Mouse (Mus musculus): ENCODE results near the gene Med20.

Med20 gene

DNA sequence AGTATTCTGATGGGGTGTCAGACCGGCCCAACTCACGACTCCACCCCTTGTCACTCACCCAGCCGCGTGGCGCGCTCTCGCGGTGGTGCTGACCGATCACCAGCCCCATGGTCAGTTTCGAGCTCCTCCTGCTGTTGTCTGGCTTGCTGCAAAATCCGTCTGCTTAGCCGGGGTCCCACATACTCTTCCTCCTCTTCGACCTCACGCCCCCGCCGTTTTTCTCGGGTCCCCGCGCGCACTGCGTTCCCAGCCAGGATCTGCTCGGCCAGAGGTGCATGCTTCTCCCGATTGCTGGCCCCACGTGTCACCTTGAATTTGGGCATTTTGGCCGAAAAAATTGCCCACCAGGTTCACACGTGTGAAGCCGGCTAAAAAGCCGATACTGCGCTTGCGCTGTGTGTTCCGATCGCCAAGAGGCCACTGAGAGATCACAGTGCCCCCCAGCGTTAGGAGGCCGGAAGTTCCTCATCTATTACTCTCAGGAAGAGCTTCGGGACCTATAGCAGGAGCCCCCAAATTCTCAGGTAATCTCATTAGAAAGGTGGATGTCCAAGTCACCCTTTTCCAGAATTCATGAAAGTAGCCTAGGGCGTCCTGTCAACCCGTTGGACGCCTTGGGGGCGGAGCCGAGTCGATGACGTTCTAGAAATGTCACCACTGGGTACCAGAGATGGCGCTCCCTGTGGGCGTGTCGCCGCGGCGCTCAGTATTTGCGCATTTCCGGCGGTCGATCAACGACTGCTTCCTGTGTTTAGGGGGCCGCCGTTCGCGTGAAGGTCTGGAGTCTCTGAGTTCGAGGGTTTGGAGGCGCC, at the start of gene Med20, which contains the start of the genes Bysl and Gm20517:
TSS of gene Med20 (plus strand) at position 734 of the 812 bp plus-strand sequence.
TSS of gene Bysl (minus strand) at position 644 of the 812 bp plus-strand sequence.
TSS of gene Gm20517 (plus strand) at position 741 of the 812 bp plus-strand sequence.
- peak; percentile 95 to 99 for DNase-seq (ENCODE audit: low spot score in 2 of 2)

DNA sequence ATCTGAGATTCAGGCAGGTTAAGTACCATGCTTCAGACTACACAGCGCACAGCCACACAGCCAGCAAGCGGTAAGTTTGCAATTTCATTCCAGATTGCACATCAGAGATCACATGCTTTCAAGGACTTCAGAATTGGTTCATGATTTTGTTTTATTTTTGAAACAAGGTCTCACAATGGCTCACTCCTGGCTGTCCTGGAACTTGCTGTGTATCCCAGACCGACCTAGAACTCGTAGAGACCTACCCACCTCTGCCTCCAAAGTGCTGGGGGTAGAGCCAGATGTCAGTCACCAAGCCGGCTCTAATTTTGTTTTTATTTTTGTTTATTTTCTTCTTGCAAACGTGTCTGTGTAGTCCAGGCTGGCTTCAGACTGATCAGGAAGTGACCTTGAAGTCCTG, 48.5 kb upstream of the Med20 start:
- no peak for DNase-seq (ENCODE audit: low spot score in 2 of 2)

DNA sequence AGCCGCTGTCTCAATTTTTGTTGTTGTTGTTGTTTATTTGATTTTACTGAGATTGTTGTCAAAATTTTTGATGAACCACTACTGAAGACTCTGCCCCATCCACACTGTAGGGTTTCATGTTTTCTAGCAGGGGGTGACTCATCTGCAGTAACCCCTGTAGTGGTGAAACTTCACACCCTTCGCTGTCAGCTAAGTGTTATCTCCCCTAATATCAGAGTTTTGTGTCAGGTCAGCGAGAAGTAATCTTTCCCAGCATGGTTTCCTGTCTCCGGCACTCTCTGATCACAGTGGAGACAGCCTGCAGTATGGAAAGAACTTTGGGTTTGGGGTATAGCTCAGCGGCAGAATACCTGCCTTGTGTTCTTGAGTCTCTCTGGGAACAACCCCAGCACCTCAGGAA, 46.8 kb upstream of the Med20 start:
- no peak for DNase-seq (ENCODE audit: low spot score in 2 of 2)

DNA sequence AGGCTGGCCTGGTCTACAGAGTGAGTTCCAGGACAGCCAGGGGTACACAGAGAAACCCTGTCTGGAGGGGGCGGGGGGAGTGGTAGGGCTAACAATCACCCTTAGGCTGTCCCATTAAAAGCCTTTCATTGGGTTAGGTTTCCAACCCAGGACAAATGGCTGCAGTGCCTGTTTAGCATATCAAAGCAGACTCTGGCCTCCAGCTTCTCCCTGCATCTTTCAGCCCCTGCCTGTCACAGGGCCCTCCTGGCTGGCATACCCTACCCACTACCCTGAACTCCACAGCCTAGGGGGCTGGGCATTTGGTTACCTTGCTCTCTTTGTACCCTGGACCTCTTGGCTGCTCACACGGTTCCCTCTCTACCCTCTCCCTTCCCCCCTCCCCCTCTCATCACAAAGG, 45.2 kb upstream of the Med20 start:
- no peak for DNase-seq (ENCODE audit: low spot score in 2 of 2)

DNA sequence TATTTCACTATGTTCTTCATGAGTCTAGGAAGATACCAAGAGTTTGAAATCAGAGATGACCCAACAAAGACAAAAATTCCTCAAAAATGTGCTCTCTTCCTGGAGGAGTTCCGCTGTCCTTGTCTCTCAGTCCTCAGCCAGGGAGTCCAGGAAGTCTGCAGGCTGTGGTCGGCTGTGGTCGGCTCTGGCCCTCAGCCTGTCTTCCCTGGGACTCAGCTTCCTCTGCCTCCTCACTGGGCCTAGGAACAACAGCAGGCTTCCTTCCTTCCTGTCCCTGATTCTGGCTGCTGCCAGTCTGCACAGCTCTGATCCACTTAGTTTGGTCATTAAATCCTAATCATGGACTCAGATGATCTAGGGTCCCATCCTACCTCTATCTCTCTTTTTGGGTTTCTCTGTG, 44.1 kb upstream of the Med20 start:
- no peak for DNase-seq (ENCODE audit: low spot score in 2 of 2)

DNA sequence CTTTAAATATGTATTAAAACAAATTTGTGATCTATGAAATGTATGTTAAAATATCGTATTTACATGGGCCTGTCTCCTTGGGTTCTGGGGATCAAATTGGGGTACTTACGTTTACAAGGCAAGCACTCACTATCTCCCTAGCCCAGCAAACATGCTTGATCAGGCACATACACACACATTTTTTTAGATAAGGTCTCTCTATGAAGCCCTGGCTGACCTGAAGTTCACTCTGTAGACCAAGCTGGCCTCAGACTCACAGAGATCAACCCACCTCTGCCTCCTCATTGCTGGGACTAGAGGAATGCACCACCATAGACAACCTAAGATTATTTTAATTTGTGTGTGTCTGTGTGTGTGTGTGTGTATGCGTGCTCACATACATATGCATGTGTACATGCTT, 43.0 kb upstream of the Med20 start:
- peak in 1 of 2 experiments; percentile 38 for DNase-seq (ENCODE audit: low spot score in 2 of 2)

DNA sequence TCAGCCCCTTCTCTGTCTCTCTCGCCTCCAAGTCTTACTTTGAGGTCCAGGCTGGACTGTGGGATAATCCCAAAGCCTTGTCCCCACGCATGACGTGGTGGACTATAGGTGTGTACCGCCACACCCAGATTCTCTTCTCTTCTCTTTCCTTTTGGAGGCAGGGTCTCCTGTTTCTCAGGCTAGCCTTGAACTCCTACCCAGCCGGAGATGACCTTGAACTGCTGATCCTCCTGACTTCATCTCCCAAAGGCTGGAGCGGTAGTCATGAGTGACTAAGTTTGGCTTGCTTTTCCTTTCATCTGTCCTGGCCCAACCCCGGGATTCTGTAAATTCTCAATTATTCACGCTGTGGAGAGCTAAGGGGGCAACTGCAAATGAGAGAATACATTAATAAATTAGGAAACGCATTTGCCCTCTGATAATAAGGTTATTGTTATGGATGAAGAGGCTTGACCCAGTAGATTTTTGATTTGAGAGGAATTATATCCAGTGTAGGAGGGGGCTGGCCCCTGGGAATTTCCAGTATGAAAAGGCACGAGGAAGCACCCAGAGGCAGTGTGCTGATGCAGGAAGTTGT, 42.3 kb upstream of the Med20 start:
- DNase-seq (ENCODE audit: low spot score in 2 of 2), result no peak

DNA sequence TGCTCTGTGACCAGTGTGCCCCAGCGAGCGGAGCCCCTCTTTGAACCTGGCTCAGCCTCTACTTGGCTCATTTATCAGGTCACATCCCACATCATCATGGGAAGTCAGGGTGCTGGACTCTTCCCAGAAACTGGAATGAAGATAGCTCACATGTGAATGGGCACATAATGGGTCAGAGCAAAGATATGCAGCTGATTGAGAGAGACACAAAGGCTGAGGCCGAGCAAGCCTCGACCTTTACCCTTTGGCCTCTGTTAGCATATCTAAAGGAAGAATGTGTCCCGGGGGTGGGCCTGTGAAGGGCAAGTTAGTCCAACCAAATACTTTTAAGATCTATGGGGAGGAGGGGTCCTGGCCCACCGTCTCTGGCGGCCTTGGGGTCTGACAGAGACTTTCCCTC, 39.8 kb upstream of the Med20 start:
- no peak for DNase-seq (ENCODE audit: low spot score in 2 of 2)

DNA sequence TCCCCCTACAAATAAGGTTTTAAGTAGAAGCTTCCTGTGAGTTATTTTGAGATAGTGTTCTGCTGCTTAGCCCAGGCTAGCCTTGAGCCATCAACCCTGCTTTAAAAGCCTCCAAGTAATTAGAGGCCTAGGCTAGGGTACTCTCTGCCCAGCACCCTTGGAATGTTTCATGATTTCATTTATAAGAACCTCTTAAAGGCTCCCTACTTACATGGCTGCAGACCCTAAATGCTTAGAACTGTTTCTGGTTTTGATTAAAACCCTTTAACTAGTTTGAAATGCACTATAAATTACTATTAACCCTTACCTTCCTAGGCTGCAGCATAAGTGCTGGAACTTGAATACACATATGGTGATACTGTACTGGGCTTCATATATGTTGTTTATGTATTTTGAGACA, 38.9 kb upstream of the Med20 start:
- no peak for DNase-seq (ENCODE audit: low spot score in 2 of 2)

DNA sequence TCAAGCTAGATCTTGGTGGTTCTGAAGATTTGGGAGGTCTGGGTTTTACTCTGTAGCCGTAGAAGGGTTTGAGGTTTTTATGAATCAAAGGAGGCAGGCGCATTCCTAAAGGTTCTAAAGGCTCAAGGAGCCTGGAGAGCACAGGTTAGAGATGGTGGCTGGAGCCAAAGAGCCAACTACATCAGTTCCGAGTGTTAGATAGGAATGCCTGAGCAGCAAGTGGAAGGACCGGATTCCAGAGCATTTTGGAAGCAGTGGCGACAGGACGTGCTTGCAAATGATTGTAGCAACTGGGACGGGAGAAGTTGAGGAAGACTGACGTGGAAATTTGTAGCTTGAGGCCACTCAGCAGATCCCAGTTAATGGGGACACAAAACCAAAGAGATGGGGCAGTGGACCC, 37.4 kb upstream of the Med20 start:
- no peak for DNase-seq (ENCODE audit: low spot score in 2 of 2)

DNA sequence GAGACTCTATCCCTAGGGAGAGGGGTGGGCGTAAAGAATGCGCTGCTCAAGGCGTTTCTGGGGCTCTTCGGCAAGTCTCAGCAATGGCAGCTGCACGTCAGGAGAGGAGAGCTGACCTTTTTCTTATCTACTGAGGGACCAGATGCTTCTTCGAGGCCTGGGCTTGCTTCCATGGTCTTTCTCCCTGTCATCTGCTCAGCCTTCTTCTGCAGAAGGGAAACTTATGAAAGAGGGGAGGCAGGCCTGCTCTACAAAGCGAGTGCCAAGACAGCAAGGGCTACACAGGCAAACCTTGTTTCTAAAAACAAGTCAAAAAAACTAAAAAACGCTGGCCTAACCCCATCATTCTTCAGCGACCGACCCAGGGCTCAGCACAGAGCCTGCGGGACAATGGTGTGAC, 36.6 kb upstream of the Med20 start:
- DNase-seq (ENCODE audit: low spot score in 2 of 2), result no peak

DNA sequence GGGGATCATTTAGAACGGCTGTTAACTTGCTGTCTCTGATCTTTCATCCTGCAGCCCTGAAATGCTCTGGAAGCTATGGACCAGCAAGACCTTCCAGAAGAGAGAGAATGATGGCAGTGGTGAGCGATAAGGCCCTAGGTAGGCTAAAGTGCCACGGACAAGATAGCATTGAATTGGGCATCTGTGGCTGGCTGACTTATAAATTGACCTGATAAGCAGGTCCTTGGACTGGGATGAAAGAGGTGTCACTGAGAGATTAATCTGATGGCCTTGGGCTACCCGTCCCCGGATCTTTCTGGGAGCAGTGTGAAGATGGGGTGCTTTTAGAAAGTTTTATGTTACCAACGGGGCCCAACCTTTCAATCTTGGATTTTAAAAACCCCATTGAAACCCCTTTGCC, 32.7 kb upstream of the Med20 start:
- DNase-seq (ENCODE audit: low spot score in 2 of 2), result no peak

DNA sequence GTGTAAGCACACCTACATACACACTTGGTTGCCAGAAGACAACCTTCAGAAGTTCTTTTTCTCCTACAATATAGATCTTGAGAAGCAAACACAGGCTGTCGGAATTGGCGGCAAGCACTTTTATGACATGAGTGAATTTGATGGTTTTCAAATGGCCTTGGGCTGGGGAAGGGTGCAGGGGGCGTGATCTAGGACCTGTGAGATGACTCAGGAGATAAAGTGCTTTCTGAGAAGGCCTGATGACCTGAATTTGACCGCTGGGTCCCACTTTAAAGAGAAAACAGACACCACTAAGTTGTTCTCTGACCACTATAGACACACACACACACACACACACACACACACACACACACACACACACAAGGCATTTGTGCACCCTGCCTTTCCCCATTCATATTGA, 30.4 kb upstream of the Med20 start:
- DNase-seq (ENCODE audit: low spot score in 2 of 2), result no peak

DNA sequence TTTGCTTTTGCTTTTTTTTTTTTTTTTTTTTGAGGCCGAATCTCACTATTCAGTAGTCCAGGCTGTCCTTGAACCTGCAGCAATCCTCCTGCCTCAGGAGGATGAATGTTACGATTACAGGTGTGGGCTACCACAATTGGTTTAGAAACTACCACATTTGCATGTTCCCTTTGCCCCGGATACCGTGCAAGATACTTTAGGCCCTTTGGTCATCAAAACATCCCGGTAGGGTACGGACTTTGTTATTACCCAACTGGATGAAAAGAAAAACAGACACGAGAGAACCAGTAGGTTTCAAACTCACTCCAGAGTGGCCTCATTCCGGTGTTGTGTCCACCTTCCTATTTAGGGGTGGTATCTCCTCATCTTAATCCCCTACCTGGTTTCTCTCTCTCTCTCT, 22.9 kb upstream of the Med20 start:
- no peak for DNase-seq (ENCODE audit: low spot score in 2 of 2)

DNA sequence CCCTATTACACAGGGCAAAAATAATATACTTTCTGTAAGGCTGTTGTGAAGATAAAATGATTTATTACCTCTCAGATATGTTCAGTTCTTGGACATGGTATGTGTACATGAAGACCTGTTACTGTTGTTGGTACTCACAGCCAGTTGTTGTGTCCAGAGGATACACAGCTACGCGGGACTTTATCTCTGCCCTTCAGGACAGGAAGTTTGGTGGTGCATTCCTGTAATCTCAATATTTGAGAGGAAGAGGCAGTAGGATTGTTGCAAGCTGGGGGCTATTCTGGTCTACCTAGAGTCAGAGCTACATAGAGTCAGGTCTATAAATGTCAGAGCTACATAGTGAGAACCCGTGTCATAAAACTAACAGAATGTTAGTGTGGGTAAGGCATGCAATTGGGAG, 20.3 kb upstream of the Med20 start:
- DNase-seq (ENCODE audit: low spot score in 2 of 2), result no peak

DNA sequence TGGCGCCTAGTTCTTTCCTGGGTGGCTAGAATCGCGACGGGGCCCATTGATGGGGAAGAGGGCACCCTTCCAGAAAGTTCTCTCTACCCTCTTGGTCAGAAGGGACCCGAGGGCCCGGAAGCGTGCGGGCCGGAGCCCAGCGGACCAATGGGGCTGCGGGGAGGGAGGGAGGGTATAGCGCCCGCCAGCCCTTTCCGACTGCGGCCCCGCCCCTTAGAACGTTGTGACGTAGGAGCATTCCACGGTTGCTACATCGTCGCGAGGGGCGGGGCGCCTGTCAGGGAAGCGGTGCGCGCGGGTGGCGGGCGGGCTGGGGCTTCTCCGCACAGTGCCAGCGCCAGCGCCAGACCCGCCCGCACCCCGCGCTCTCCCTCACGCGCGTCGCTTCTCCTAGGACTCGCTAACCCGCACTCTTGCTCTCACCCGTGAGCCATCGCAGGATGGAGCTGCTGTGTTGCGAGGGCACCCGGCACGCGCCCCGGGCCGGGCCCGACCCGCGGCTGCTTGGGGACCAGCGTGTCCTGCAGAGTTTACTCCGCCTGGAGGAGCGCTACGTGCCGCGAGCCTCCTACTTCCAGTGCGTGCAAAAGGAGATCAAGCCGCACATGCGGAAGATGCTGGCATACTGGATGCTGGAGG, 18.0 kb upstream of the Med20 start:
- DNase-seq (ENCODE audit: low spot score in 2 of 2), result peak; percentile 98 to 100

DNA sequence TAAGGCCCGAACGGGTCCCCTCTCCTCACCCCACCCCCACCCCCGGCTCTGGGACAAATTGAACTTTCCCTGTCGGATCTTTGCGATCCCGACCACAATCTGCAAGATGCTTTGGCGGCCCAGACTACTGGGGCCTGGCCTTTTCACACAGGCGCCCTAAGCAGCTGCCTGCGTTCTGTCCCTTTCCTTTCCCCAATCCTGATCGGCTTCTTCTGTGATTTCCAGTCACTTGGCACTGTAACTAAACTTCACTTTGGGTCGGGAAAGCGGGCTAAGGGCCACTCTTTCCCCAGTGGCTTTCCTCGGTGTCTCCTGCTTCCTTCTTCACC, 17.6 kb upstream of the Med20 start:
- DNase-seq (ENCODE audit: low spot score in 2 of 2), result no peak

DNA sequence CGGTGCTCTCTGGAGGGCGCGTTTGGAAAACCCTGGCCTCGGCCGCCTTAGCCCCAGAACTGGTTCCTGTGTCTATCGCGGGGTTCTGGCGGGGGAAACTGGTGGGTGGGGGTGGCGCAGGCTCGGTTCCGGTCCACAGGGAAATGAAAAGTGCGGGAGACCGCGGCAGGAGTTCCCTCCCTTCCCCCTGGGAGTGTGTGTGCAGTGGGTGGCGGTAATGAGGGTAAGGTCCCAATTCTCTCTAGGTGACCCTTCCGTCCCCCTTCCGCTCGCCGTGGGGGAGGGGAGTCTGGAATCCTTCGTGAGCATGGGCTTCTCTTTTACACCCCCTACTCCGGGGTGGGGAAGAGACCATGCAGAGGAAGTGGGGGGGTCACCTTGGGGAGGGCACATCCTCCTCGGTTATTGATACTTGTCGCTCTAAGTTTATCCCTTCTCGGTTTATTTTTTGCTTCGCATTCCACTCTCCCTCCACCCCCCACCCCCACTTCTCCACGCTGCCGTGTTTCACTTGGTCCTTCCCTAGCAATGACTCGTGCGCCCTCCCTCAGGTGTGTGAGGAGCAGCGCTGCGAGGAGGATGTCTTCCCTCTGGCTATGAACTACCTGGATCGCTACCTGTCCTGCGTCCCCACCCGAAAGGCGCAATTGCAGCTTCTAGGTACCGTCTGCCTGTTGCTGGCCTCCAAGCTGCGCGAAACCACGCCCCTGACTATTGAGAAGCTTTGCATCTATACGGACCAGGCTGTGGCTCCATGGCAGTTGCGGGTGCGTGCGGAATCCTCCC, 17.0 kb upstream of the Med20 start:
- DNase-seq (ENCODE audit: low spot score in 2 of 2), result peak; percentile 61 to 70

DNA sequence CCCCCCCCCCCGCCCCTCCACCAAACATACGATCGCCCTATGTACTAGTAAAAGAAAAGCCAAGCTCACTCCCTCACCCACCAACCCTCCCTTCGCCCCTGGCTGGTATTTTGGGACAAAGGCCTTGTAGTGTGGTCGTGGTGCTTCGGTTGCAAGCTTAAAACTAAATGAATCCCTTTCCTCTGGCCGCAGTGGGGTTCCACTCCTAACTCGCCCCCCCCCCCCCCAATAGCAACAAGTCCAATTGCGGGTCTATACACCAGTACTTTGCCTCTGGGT, 16.5 kb upstream of the Med20 start:
- no peak for DNase-seq (ENCODE audit: low spot score in 2 of 2)

DNA sequence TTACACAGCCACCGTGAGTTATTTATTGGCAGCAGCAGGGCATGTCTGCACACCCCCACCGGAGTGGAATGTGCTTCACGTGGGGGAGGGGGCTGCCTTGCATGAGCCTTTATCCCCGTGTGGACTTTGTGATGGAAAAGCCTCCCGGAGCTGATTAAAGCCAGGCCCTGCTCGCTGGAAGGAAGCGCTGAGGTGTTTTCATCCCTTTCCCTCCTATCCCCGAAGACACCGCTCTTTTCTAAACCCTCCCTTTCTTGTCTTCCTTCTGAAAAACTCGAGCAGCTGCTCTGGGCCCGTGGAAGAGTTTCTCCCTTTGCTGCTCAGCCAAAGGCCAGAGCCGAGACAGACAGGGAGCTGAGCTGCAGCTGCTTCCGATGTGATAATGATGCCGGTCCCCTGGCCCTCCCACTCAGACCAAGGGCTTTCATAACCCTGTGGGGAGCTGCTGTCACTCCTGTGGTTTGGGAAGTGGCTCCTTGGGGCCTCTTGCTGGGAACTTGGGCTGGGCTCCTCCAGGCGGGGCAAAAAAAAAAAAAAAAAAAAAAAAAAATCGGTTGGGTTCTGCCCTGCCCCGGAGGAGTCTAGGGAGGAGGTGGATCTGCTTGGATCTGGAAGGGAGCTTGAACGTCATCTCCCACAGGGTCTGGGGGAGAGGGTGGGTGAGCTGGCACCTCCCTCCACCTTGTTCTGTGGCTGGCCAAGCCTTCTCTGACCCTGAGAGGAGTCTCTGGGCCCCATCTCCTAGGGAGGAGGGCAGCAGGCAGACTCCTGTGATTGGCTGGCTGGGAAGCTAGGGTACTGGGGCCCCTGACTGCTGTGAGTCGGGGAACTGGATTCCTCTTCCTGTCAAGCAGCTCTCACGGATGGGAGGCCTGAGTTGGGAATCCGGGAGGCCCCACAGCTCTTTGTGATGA, 15.9 kb upstream of the Med20 start:
- DNase-seq (ENCODE audit: low spot score in 2 of 2), result peak; percentile 69 to 79

DNA sequence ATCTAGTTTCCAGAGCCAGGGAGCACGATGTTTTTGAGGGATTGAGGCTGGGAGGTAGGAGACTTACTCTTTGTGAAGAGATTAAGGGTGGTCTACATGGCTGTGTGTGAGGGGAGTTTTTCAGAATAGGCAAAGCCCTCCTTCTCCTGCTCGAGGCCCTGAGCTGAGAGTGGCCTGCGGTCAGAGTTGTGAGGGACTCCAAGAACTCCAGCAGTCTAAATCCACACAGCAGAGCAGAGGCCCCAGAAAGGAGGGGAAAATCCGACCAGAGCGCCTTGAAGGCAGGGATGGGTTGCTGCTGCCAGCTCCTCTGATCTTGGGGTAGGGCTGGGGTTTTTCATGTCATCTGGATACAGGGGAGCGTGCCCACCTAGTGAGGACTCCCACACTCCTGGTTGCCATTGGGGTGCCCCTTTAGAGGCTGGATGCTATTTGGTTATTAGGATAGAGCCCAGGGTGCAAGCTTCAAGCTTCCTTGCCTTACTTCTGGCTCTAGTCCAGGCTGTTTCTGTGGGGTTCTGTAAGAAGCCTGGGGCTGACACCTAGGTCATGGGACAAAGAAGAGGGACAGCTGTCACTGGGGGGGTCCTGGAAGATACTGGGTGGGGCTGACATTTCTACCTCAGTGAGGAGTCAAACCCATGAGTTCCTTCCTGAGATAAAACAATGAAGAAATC, 15.1 kb upstream of the Med20 start:
- DNase-seq (ENCODE audit: low spot score in 2 of 2), result peak; percentile 40 to 65
